Mouse (Mus musculus): ENCODE results near the gene Rps3.

Gene Rps3

DNA sequence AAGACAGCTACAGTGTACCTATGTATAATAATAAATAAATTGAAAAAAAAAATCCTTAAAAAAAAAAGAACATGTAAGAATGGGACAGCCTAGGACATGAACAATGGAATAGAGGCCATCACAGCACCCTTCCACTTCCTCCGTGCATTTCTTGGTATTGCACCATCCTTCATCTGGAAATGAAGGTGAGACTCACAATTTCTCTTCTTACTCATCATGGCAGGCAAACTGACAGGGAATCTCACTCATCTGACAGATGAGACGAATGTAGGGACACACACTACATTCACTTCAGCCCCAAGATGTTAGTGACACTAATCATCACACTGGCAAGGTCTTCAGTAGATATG lies 8.0 kb downstream of the Rps3 start:
- DNase-seq (ENCODE audit: low read depth), result no peak

DNA sequence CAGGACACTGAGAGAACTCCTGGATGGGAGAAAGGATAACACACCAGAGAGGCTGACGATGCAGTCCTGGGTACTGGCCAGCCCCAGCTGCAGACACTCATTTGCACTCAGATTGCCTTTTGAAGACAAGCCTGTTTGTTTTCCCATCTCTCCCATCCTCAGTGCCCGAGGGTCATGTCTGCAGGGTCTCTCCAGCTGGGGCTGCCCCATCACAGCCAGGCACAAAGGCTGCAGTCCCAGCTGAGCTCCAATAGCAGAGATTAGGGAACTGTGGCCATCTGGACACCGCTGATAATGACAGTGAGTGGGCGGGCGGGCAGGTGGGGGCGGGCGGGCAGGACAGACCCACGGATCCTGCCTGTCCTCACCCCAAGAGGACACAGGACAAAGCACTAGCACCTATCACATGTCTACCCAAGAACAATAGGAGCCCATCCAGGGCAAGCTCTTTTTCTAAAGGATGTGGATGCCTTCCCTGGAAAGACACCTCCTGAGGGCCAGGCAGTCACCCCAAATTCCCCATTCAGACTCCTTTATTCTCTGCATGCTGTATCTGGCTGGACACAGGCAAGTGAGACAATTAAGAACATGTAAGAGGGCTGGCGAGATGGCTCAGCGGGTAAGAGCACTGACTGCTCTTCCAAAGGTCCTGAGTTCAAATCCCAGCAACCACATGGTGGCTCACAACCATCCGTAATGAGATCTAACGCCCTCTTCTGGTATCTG lies 8.5 kb downstream of the Rps3 start:
- DNase-seq (ENCODE audit: low read depth), result no peak

DNA sequence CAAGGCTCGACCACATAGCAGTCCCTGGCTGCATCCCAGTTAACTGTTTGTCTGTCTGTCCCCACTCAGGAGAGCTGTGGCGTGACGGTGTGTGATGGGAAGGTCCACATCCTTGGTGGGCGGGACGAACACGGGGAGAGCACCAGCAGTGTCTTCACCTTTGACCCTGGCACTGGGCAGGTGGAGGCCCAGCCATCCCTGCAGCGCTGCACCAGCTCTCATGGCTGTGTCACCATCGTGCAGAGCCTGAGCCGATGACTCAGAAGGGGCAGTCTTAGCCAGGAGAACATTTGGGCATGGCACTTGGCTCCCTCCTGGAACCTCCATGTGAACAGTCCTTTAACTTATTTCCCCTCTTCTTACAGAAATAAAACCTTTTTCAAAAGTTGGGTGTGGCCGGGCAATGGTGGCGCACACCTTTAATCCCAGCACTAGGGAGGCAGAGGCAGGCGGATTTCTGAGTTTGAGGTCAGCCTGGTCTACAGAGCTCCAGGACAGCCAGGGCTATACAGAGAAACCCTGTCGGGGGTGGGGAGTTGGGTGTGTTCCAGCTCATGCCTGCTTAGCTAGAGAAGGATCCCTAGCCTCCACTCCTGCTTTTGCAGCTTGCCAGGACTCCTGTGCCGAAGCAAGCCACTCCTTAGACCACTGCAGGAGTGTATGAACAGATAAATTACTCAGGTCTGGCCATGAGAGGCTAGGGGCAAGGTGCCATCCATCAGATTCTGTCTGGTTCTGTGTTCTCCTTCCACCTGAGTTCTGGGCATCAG lies 9.7 kb downstream of the Rps3 start:
- no peak for DNase-seq (ENCODE audit: low read depth)

DNA sequence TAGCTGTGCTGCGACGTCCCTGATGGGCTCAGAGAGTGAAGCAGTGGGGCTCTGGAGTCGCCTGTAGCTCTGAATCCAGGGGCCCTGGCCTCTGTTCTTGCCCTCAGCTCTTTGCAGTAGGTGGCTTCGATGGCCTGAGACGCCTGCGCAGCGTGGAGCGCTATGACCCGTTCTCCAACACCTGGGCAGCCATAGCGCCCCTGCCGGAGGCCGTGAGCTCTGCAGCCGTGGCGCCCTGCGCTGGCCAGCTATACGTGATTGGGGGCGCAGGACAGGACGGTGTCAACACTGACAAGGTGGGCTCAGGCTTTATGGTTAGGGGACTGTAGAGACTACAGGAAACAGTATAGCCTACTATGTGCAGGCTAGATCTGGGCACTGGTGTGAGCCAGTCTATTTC lies 12.0 kb downstream of the Rps3 start:
- DNase-seq (ENCODE audit: low read depth), result no peak

DNA sequence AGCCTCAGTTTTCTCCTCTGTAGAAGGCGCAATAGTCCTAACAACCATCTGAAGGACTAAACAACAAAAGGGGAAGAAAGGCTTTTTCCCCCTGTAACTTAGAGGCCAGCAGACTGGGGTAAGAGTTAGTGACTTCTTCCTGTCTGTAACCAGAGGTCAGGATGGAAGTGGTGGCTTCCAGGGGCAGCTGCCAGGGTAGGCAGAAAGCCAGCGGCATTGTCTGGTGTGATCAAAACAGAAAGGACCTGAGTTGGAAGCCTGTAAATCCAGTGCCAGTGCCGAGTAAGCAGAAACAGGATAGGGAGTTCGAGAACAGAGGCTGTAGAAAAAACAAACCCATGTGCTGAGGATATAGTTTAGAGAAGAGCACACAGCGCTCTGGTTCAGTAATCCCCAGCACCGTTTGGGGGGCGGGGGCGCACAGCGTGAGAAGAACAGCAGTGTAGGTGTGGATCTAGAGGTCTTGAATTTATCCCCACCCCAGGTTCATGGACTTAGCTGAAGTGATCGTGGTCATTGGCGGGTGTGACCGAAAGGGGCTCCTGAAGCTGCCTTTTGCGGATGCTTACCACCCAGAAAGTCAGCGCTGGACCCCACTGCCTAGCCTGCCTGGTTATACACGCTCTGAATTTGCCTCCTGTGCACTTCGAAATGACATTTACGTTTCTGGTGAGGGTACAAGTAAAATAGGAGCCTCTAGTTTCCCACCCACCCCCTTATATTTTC lies 13.7 kb downstream of the Rps3 start:
- DNase-seq (ENCODE audit: low read depth), result no peak

DNA sequence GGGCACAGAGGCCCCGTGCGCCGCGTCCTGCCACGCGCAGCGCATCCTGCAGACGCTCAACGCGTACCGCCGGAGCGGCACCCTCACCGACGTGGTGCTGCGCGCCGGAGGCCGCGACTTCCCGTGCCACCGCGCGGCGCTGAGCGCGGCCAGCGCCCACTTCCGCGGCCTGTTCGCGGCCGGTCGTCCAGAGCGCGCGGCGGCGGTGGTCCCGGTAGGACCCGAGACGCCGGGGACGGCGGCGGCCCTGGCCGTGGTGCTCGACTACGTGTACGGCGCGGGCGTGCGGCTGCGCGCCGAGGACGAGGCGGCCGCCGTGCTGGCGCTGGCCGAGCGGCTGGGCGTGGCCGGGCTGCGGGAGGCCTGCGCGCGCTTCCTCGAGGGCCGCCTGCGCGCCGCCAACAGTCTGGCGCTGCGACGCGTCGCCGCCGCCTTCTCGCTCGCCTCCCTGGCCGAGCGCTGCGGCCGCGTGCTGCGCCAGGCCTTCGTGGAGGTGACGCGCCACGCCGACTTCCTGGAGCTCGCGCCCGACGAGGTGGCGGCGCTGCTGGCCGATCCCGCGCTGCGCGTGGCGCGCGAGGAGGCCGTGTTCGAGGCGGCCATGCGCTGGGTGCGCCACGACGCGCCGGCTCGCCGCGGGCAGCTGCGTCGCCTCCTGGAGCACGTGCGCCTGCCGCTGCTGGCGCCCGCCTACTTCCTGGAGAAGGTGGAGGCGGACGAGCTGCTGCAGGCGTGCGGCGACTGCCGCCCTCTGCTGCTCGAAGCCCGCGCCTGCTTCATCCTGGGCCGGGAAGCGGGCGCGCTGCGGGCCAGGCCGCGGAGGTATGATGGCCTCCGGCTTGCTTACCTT lies 15.0 kb downstream of the Rps3 start:
- no peak for DNase-seq (ENCODE audit: low read depth)

DNA sequence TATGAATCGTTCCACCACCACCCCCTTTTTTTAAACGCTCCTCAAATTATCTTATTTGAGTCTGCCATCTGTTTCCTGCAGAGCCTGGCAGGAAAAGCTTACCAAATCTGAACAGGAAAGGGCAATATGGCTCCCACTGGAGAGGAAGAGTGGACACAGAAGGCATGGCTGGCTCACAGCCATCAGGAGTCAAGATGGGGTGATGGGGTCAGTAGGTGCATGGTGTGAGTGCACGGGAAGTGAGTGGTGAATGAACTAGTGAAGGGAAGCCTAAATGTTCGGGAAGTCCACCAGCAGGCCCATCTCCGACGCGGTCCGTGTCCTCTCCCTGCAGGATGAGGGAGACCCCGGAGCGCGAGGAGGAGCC lies 15.6 kb downstream of the Rps3 start:
- no peak for DNase-seq (ENCODE audit: low read depth)

DNA sequence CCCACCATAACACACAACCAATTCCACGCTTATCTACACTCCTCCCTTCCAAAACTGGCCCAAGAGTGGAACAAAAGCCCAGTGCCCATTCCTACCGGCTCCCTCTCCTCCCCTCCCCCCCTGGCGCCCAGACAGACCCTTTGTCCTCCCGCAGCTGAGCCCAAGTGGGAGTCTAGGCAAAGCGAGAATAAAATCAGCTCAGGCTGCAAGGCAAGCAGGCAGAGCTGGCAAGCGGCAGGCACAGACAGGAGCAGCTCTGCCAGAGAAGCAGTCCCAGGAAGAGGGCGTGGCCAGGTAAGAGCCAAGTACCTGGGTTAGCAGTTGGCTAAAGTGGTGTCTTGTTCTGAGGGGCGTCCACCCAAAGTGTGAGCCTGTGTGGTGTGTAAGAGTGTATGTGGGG lies 17.7 kb downstream of the Rps3 start, which contains the start of gene Klhl35:
TSS of gene Klhl35 (plus strand) at position 194 of the 400 bp plus-strand sequence.
- DNase-seq (ENCODE audit: low read depth), result no peak

DNA sequence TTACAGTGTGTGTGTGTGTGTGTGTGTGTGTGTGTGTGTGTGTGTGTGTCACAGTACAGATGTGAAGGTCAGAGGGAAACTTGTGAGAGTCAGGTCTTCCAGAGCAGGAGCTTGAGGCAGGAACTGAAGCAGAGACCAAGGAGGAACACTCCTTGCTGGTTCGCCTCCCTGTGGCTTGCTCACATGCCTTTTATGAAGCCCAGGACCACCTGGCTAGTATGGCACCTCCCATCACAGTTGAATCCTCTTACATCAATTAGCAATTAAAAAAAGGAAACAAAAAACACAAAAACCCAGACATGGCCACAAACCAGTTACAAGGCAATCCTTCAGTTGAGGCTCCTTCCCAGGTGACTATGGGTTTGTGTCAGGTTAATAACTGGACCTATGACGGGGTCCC lies 20.4 kb downstream of the Rps3 start:
- no peak for DNase-seq (ENCODE audit: low read depth)

DNA sequence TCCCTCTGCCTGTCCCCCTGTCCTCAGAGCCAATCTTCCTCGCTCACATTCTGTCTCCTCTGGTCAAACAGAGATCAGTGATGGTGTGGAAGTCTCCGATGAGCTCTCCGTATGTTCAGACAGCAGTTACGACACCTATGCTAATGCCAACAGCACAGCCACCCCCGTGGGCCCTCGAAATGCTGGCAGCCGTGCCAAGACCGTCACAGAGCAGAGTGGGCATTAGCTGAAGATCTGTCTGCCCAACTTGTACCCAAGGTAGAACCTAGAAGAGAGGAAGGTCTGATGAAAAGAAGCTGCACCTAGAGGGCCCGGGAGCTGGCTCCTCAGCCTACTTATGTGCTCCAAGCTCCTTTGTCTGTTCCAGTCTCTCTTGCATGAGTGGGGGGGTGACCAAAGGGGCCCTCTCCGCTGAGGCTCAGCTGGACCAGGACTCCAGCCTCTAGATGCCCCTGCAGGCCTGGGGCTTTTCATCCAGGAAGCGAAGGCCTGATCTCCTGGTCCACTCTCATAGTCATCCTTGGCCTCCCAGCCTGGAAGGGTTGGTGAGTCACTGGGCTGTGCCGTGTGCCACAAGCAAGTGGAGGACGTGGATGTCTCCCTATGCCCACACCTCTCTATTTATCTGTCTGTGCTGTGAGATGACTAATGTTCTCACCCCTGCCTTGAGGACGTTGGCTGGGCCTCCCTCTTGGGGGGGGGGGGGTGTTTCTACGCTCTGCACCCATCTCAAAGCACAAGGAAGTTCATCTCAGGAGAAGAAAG lies 23.5 kb downstream of the Rps3 start:
- no peak for DNase-seq (ENCODE audit: low read depth)

DNA sequence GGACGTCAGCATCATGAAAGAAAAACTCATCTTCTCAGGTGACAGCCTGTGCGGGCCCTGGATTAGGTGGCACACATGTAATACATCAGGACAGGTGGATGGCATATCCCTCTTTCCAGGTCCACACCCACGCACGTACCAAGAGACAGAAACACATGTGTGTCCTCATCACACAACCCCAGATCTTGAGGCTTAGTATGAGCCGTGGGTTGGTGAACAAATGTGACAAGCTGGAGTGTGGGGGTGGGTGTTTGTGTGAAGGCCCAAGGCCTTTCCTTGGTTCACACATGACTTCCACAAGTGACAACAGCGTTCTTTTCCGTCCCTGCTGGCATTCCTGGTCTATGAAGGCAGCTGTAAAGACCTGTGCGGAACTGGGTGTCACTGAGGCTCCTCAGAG lies 24.7 kb downstream of the Rps3 start:
- no peak for DNase-seq (ENCODE audit: low read depth)

DNA sequence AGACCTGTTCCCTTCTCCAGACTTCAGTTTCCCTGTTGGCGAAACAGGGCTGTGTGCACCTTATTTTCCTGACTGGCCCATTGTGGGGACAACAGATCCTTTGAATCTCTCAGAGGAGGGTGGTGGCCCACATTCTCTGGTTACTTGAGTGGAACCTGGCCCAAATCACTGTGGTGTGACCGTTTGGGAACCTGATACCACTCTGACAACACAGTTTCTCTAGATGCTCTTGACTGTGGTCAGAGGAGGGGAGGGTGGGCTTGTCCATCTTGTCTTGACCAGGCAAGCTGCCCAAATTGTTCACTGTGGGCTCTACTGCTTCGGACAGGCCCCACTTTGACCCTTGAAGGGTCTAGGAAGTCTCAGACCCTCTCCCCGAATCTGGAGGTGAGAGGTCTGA lies 29.5 kb downstream of the Rps3 start:
- DNase-seq (ENCODE audit: low read depth), result no peak

DNA sequence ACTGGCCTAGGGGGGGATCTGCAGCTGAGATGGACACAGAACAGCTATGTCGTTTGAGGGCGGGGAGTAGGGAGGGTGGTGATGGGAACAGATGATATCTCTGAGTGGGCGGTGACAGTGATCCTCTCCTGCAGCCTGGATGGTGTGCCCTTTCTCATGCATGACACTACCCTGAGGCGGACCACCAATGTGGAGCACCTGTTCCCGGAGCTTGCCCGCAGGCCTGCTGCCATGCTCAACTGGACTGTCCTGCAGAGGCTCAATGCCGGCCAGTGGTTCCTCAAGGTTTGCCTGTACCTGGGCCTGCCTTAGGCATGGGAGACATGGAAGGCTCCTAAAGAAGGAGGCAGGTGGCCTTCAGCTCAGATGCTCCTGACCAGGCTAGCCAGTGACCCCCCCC lies 30.7 kb downstream of the Rps3 start:
- DNase-seq (ENCODE audit: low read depth), result no peak

DNA sequence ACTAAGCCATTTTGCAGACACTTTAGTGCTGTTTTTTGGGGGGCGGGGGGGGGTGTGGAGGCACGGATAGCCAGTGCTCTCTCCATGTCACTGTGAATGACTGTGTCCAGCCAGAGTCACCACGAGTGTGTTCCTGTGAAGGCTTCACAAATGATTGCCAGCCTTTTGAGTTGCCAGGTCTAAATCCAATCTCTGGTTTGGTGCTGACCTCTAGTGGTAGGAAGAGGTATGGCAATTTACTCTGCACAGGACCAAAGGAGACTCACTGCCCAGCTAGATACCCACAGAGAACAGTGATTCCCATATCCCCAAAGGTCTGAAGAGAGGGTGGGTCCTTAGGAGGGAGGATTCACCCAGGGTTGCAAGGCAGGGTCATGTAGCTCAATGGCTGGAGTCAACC lies 32.8 kb downstream of the Rps3 start:
- DNase-seq (ENCODE audit: low read depth), result no peak

DNA sequence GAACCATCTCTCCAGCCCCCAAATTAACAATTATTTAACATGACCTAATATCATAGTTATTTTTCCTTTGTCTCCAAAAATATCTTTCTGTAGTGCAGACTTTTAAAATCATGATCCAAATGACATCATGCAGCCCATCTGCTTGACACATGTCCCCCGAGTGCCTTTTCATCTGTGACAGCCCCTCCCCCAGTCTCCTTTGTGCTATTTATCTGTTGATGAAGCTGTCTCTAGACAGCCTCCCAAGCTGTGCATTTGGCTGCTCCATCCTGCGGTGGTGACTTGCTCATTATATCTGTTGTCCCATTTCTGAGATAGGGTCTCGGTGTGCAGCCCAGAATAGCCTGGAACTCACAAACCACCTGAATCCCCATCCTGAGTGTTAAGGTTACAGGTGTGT lies 33.8 kb downstream of the Rps3 start:
- no peak for DNase-seq (ENCODE audit: low read depth)

DNA sequence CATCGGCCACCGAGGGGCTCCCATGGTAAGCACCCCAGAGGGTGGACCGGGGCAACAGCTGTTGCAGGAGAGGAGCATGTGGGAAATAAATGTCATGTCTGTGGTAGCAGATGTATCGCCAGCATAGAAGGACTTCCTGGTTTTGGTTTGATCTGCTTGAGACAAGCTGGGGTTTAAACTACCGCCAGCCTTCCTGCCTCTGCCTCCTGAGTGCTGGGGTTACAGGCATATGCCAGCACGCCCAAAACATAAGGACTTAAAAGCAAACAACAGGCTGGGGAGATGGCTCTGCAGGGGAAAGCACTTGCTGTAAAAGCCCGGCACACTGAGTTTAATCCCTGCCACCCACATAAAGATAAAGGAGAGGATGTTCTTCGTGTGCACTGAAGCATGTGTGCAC lies 34.5 kb downstream of the Rps3 start:
- DNase-seq (ENCODE audit: low read depth), result no peak

DNA sequence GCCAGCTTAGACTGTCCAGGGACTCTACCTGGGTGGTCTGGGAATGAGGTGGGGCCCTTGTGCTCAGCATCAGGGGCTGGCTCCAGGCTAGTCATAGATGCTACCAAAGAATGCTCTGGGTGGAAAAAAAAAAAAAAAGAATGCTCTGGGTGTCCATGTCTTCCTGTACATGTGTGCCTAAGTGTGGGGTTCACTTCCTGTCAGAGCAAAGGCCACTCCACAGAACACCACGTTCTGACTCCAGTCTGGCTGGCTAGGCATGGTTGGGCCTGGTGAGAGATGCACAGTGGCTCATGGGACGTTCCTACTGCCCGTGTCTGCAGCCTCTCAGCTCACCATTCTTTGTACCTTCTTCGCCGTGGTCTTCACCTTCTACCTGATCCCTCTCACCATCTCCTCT lies 34.9 kb downstream of the Rps3 start:
- no peak for DNase-seq (ENCODE audit: low read depth)

DNA sequence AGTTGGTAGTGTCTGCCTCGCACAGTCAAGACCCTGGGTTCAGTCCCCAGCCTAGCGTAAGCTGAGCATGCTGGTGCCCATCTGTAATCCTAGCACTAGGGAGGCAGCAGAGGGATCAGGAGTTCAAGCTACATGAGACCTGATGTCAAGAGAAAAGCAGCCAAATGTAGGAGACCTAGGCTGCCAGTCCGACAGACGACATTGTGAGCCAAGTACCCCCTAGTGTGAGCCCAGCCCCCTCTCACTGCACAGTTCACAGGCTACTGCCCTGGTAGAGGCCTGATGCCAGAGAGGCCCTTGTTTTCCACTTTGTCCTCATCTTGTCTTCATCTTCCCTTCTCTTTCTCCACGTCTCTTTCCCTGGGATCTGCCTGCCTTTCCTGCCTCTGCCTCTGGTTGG lies 36.2 kb downstream of the Rps3 start:
- DNase-seq (ENCODE audit: low read depth), result no peak

DNA sequence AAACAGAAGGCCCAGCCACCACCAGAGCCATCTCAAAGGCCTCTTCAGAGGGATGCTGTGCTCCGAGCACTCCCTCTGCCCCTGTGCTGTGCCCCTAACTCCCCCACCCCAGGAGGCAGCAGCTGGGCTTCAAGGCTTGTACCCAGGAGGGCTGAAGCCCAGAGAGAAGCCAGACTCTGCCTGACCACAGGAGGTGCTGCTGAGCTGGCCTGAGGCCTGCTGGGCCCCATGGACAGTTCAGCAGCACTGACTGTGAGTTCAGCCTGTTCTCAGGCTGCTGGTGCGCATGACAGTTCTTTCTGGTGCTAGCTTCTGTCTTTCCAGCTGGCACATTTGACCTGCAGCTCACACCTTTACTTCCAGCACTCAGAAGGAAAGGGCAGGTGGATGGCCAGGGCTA lies 37.7 kb downstream of the Rps3 start:
- no peak for DNase-seq (ENCODE audit: low read depth)

DNA sequence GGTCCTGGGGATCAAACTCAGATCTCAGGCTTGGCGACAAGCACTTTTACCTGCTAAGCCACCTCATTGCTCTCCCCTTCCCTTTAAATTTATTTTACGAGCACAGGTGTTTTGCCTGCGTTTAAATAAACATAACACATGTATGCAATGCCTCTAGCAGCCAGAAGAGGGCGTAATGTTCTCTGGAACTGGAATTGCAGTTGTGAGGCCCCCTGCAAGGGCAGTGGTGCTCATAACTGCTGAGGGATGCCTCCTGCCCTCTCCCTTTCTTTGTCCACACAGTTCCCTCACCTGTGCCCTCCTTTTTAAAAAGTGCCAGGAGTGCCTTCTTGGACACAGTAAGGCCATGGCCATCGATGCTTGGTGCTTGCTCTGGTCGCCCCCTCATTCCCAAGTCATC lies 39.5 kb downstream of the Rps3 start:
- DNase-seq (ENCODE audit: low read depth), result no peak

DNA sequence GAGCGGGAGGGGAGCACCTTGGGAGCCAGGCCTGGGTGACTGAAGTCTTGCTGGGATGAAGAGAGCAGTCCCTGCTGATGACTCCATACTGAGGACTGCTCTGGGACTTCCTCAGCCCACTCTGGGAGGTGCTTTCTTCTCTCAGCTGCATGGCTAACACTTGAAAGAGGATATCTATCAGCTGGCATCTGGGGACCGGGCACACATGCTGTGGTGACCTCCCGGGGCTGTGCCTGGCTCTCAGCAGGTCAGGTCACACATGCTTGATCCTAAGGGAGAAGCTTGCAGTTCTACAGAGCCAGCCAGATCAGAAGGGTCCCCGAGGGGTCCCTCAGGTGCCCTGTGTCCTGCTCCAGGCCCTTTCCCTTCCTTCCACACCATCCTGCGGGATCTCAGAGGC lies 40.4 kb downstream of the Rps3 start:
- no peak for DNase-seq (ENCODE audit: low read depth)
